Mouse (Mus musculus) small intestine, adult 2 months (tissue): ENCODE data around the gene Sufu.

Experiments used
- CTCF ChIP-seq: fragments of 200-500 bp; IDR thresholded peaks from 2 replicates; pipeline ENCODE4 v1.5.1; 2012; ENCODE audit warnings: low read depth, mild to moderate bottlenecking, control low read depth, inconsistent platforms, low read length, moderate library complexity, mixed read lengths; ENCODE audit not compliant: insufficient replicate concordance, insufficient read length; ENCODE audit errors: extremely low read depth
- POLR2A ChIP-seq: fragments of 200-500 bp; IDR thresholded peaks from 2 replicates; pipeline ENCODE4 v1.6.1; 2012; ENCODE audit warnings: low read depth, mild to moderate bottlenecking, control low read depth, inconsistent platforms, low read length, moderate library complexity

DNA sequence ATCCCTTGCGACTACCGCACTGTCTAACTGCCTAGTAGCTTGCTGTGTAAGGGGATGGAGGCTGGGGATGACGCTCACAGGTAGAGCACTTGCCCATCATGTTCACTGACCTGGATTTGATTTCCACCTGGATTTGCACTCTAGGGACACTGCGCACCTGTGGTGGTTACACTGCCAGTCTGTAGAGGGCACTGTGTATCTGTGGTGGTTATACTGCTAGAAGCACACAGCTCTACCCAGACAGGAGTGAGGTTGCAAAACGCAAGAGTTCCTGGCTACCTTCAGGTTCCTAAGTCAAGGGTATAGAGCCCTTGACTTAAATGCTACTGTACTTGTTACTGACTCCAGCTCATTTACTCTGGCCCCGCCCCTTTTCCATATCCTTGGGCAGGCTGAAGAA lies 141.5 kb downstream of the Sufu start:
- TF ChIP-seq POLR2A: no peak
- TF ChIP-seq CTCF: peak; percentile 26; the same call in 1 of the 2 replicates
